Mouse (Mus musculus) midbrain, postnatal 0 days (tissue): ENCODE data around the gene Usp31. TPM values are rescaled to one million over a fixed set of nuclear protein-coding genes. Genes with fewer than 3 reads are reported as not detected.

Source experiments
- ATAC-seq: fragments of 200-750 bp; cut with Nextera tagmentation; 2 replicates; pipeline ENCODE4 v1.8.0; 2017; ENCODE audit warnings: moderate number of reproducible peaks, mild to moderate bottlenecking, moderate TSS enrichment, moderate library complexity; ENCODE audit not compliant: low FRiP score
- DNase-seq: peaks from one replicate; pipeline ENCODE4 v3.0.0-alpha.2; 2015; ENCODE audit warnings: low spot score
- H3K27ac ChIP-seq: fragments of 300-500 bp; sonication (generic); 2 replicates; pipeline ENCODE4 v1.5.1; 2014; ENCODE audit warnings: low read depth, mild to moderate bottlenecking, low read length, mixed read lengths
- H3K27me3 ChIP-seq: fragments of 300-500 bp; sonication (generic); 2 replicates; pipeline ENCODE4 v1.6.1; 2014; ENCODE audit warnings: low read length, control low read depth, mixed read lengths; ENCODE audit not compliant: insufficient read depth
- H3K36me3 ChIP-seq: fragments of 300-500 bp; sonication (generic); 2 replicates; pipeline ENCODE4 v1.6.1; 2014; ENCODE audit warnings: low read length, control low read depth, mixed read lengths; ENCODE audit not compliant: insufficient read depth
- H3K4me1 ChIP-seq: fragments of 300-500 bp; sonication (generic); 2 replicates; pipeline ENCODE4 v1.6.1; 2014; ENCODE audit warnings: mild to moderate bottlenecking, control low read depth, antibody characterized with exemption, low read length, mixed read lengths; ENCODE audit not compliant: insufficient read depth
- H3K4me2 ChIP-seq: fragments of 300-500 bp; sonication (generic); 2 replicates; pipeline ENCODE4 v1.6.1; 2014; ENCODE audit warnings: low read depth, mild to moderate bottlenecking, low read length, mixed read lengths; ENCODE audit not compliant: poor library complexity, severe bottlenecking
- H3K4me3 ChIP-seq: fragments of 300-500 bp; sonication (generic); 2 replicates; pipeline ENCODE4 v1.5.1; 2014; ENCODE audit warnings: low read depth, mild to moderate bottlenecking, low read length, moderate library complexity
- H3K9ac ChIP-seq: fragments of 300-500 bp; sonication (generic); replicated peaks from 2 replicates; pipeline ENCODE4 v1.6.1; 2014; ENCODE audit warnings: mild to moderate bottlenecking, low read length, moderate library complexity, mixed read lengths; ENCODE audit not compliant: poor library complexity, severe bottlenecking
- H3K9me3 ChIP-seq: fragments of 300-500 bp; sonication (generic); 2 replicates; pipeline ENCODE4 v1.6.1; 2016; ENCODE audit warnings: low read length, control low read depth
- CTCF ChIP-seq: IDR thresholded peaks from 2 replicates; pipeline ENCODE4 v1.5.1; 2016; ENCODE audit warnings: antibody characterized with exemption, mild to moderate bottlenecking
- WGBS: fragments of 180-500 bp; shearing (Covaris S2); extraction: QIAGEN DNeasy Blood & Tissue Kit; methylation state at CpG from one replicate; pipeline ENCODE4 v1.1.7; 2014; 5-methylcytosine and 5-hydroxymethylcytosine counted together
- polyA plus RNA-seq: library from polyadenylated mRNA; unstranded; fragments of >200 nt; fragmentation: Nextera tagmentation; extraction: Ambion mirVana; gene quantifications from 2 replicates; pipeline ENCODE4 v1.2.1, GENCODE M21; 2015
- total RNA-seq: library from RNA; depleted of rRNA; stranded (reverse); fragments of >200 nt; gene quantifications from 2 replicates; pipeline ENCODE4 v1.2.3, GENCODE M21; 2014

The Usp31 gene
- total and polyA plus RNA-seq, 2 experiments from 2014 or later: 2.1 to 24.1 TPM

- ATAC-seq (no peak), DNase-seq (peak; percentile 24)
- Histone ChIP-seq H3K36me3 (no peaks in the 10 kb centered on the region), H3K4me2 (no peak overlapping the region), H3K4me1 (0 out of 2 replicates have a peak, but pooled peaks cover 7% of the 10 kb centered on the region), H3K4me3 (no peak overlapping the region), H3K9ac (no peak overlapping the region), H3K27ac (no peak overlapping the region), H3K27me3 (peaks cover 4% of the 10 kb centered on the region; the same call in 1 of the 2 replicates), H3K9me3 (no peaks in the 10 kb centered on the region)
- TF ChIP-seq CTCF: peak; percentile 37
- WGBS: 19% methylated on average over 5 of the region's 5 CpGs
Observed at GRCm38 (mm10) chr7:121730225-121730624, 23.2 kb upstream of the Usp31 start.

DNA sequence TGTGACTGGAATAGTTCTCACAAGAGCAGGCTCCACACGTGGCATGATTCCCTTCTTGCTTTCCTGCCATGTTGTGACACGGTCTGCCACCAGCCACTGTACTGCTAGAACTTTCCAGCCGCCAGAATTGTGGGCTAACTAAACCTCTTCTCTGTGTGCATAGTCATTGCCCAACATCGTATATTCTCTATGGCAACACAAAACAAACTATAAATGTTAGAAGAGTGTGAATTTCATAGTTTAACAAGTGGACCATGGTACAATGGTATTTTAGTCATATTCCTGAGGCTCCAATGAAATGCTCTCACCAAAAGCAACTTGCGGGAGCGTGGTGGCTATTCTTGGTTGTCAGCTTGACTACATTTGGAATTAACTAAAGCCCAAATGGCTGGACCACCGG lies 10.0 kb upstream of the Usp31 start:
- Histone ChIP-seq H3K9ac (no peak overlapping the region), H3K9me3 (no peaks in the 10 kb centered on the region), H3K4me1 (no peaks in the 10 kb centered on the region), H3K4me3 (no peak overlapping the region), H3K27ac (no peak overlapping the region), H3K27me3 (no peaks in the 10 kb centered on the region), H3K4me2 (no peak overlapping the region), H3K36me3 (no peaks in the 10 kb centered on the region)
- 82% methylated on average over 7 of the region's 7 CpGs for WGBS
- TF ChIP-seq CTCF: no peak
- DNase-seq: no peak
- no peak for ATAC-seq

GRCm38 (mm10) chr7:121711171-121711570 lies 4.1 kb upstream of the Usp31 start:
- Histone ChIP-seq H3K9me3 (no peaks in the 10 kb centered on the region), H3K9ac (no peak overlapping the region), H3K27me3 (no peaks in the 10 kb centered on the region), H3K36me3 (no peaks in the 10 kb centered on the region), H3K4me1 (no peaks in the 10 kb centered on the region), H3K4me3 (no peak overlapping the region), H3K27ac (no peak overlapping the region), H3K4me2 (no peak overlapping the region)
- DNase-seq (no peak), ATAC-seq (no peak)
- WGBS: 58% methylated on average over 2 of the region's 2 CpGs
- no peak for TF ChIP-seq CTCF

DNA sequence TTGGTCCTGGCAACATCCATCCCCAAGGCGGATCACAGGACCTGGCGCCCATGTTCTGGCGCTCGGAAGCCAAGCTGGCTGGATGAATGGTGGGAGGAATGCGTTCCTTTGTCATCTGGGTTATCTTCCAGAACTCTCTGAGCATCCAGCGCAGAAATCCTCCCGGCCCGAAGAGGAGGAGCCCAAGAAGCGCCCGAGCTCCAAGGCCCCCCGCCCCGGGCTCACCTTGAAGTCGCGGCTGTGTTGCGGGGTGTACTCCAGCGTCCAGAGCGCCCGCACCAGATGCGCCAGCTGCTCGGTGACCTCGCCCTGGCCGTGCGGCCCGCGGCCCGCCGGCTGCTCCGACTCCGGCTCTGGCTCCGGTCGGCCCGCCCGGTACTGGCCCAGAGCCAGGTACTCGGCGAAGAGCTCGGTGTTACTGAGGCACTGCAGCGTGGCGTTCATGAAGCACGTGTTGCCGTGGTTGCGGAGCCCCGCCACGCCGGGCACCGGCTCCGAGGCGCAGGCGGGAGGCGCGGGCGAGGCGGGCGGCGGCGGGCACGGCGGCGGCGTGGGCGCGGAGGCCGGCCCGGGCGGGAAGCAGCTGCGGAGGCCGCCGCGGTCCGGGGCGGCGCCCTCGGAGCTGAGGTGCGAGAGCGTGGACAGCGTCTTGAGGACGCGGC lies 511 bp downstream of the Usp31 start:
- peak overlapping the region; percentile 81 for H3K4me2 ChIP-seq
- WGBS: under 1% methylated on average over 63 of the region's 77 CpGs
- H3K9me3 ChIP-seq: no peaks in the 10 kb centered on the region
- peak; percentile 33 for DNase-seq
- H3K36me3 ChIP-seq: no peaks in the 10 kb centered on the region
- H3K4me3 ChIP-seq: peak overlapping the region; percentile 75
- TF ChIP-seq CTCF: no peak
- no peaks in the 10 kb centered on the region for H3K27me3 ChIP-seq
- peaks cover 12% of the 10 kb centered on the region for H3K4me1 ChIP-seq
- ATAC-seq: peak; percentile 47
- peak overlapping the region; percentile 87 for H3K27ac ChIP-seq
- H3K9ac ChIP-seq: peak overlapping the region; percentile 75

GRCm38 (mm10) chr7:121705051-121705450 lies 2.0 kb downstream of the Usp31 start:
- no peaks in the 10 kb centered on the region for H3K36me3 ChIP-seq
- DNase-seq (no peak), ATAC-seq (no peak)
- peak overlapping the region; percentile 81; the same call in 1 of the 2 replicates for H3K4me2 ChIP-seq
- TF ChIP-seq CTCF: no peak
- H3K9me3 ChIP-seq: no peaks in the 10 kb centered on the region
- no peak overlapping the region for H3K9ac ChIP-seq
- no peak overlapping the region for H3K4me3 ChIP-seq
- H3K27ac ChIP-seq: no peak overlapping the region
- no peaks in the 10 kb centered on the region for H3K27me3 ChIP-seq
- peaks cover 12% of the 10 kb centered on the region for H3K4me1 ChIP-seq
- 83% methylated on average over 2 of the region's 2 CpGs for WGBS

GRCm38 (mm10) chr7:121701983-121702382 lies 5.1 kb downstream of the Usp31 start:
- no peak for TF ChIP-seq CTCF
- H3K9ac ChIP-seq: no peak overlapping the region
- H3K27ac ChIP-seq: no peak overlapping the region
- peaks cover 12% of the 10 kb centered on the region for H3K4me1 ChIP-seq
- ATAC-seq: no peak
- WGBS: 65% methylated on average over 6 of the region's 6 CpGs
- no peak overlapping the region for H3K4me2 ChIP-seq
- no peaks in the 10 kb centered on the region for H3K9me3 ChIP-seq
- no peak for DNase-seq
- no peak overlapping the region for H3K4me3 ChIP-seq
- no peaks in the 10 kb centered on the region for H3K27me3 ChIP-seq
- H3K36me3 ChIP-seq: no peaks in the 10 kb centered on the region
